19 mouse cellular contexts compared by ENCODE assay signal in genomic region chr15:69161036-69161435, GRCm38 (mm10).
DNase-seq lines count a peak whose midpoint lies in the region; ATAC-seq and TF ChIP-seq lines count a peak whose summit lies in the region.
"Had no signal": no experiment of that assay in that cellular context is flagged by ENCODE, and none has a peak within 500 bp of the region (broad histone marks: within the 10 kb centered on the region; RNA-seq: fewer than 3 reads in every experiment).

No protein-coding gene starts in this region.

- H3K4me1 ChIP-seq in kidney, adult 2 months (ENCODE audit: control insufficient read depth, insufficient read depth, low read length), result no peaks in the 10 kb centered on the region
- H3K4me1 ChIP-seq in kidney, embryonic 16.5 days (ENCODE audit: insufficient read depth, low read length), result no peaks in the 10 kb centered on the region
- H3K4me1 ChIP-seq: embryonic facial prominence, embryonic 13.5 days; embryonic facial prominence, embryonic 15.5 days; forebrain, embryonic 10.5 days; forebrain, embryonic 12.5 days had no signal

- peak; percentile 27 to 52 for DNase-seq in cerebellum, postnatal 10 days
- DNase-seq in cerebellum, adult 11 months, result no peak
- peak; percentile 14 to 30 for DNase-seq in cerebellum, postnatal 25 days
- DNase-seq in cerebellum, adult 11-12 months, result no peak
- peak; percentile 12 for DNase-seq in kidney, adult 2 months
- DNase-seq in left cerebral cortex, postnatal 4 days, result peak; percentile 8
- no peak for DNase-seq in left cerebral cortex, adult 2 months (ENCODE audit: extremely low spot score in 1 of 2, low spot score in 2 of 2)
- DNase-seq: adrenal gland, adult 2 months; adrenal gland, postnatal 10 days; adrenal gland, postnatal 25 days; embryo, embryonic 11 days had no signal

- no peak for TF ChIP-seq CTCF in kidney, adult 2 months (conservative IDR thresholded peaks at IDR 0.05; ENCODE audit: insufficient read depth, insufficient read length, low read depth, low read length)
- TF ChIP-seq CTCF in left cerebral cortex, adult 2 months (IDR thresholded peaks at IDR 0.05), result no peak

- no peak for TF ChIP-seq POLR2A in kidney, adult 2 months (IDR thresholded peaks at IDR 0.05; ENCODE audit: low read depth, low read length)

- H3K4me2 ChIP-seq in kidney, embryonic 16.5 days (replicated peaks; ENCODE audit: low read depth, low read length), result no peak overlapping the region
- H3K4me2 ChIP-seq: embryonic facial prominence, embryonic 13.5 days; embryonic facial prominence, embryonic 15.5 days; forebrain, embryonic 12.5 days had no signal

- no peak overlapping the region for H3K27ac ChIP-seq in kidney, adult 2 months (ENCODE audit: insufficient read depth, low read depth, low read length)
- no peak overlapping the region for H3K27ac ChIP-seq in kidney, embryonic 16.5 days (ENCODE audit: low read length)
- H3K27ac ChIP-seq in left cerebral cortex, adult 2 months, result no peak overlapping the region
- H3K27ac ChIP-seq: embryonic facial prominence, embryonic 13.5 days; embryonic facial prominence, embryonic 15.5 days; forebrain, embryonic 10.5 days; forebrain, embryonic 12.5 days had no signal

- WGBS in kidney, adult 2 months, result 66% methylated on average over 5 of the region's 5 CpGs
- WGBS in kidney, embryonic 16.5 days, result 77% methylated on average over 5 of the region's 5 CpGs

- no peaks in the 10 kb centered on the region for H3K36me3 ChIP-seq in kidney, adult 2 months (ENCODE audit: control insufficient read depth, insufficient read depth, low read length)
- H3K36me3 ChIP-seq in kidney, embryonic 16.5 days (ENCODE audit: insufficient read depth, low read length), result no peaks in the 10 kb centered on the region
- H3K36me3 ChIP-seq: embryonic facial prominence, embryonic 13.5 days; embryonic facial prominence, embryonic 15.5 days; forebrain, embryonic 10.5 days; forebrain, embryonic 12.5 days had no signal

- no peak overlapping the region for H3K4me3 ChIP-seq in kidney, adult 2 months (ENCODE audit: insufficient read depth, low read depth, low read length)
- no peak overlapping the region for H3K4me3 ChIP-seq in kidney, embryonic 16.5 days (ENCODE audit: low read length)
- no peak overlapping the region for H3K4me3 ChIP-seq in left cerebral cortex, adult 2 months
- H3K4me3 ChIP-seq: embryonic facial prominence, embryonic 13.5 days; embryonic facial prominence, embryonic 15.5 days; erythroblast, embryonic 14.5 days; forebrain, embryonic 10.5 days; forebrain, embryonic 12.5 days had no signal

- no peaks in the 10 kb centered on the region for H3K27me3 ChIP-seq in kidney, adult 2 months (replicated peaks; ENCODE audit: control insufficient read depth, insufficient read depth, low read length)
- H3K27me3 ChIP-seq in kidney, embryonic 16.5 days (ENCODE audit: insufficient read depth, low read length), result no peaks in the 10 kb centered on the region
- H3K27me3 ChIP-seq: embryonic facial prominence, embryonic 13.5 days; embryonic facial prominence, embryonic 15.5 days; forebrain, embryonic 12.5 days had no signal

- H3K9me3 ChIP-seq in kidney, embryonic 16.5 days (ENCODE audit: low read length), result no peaks in the 10 kb centered on the region
- H3K9me3 ChIP-seq: embryonic facial prominence, embryonic 13.5 days; embryonic facial prominence, embryonic 15.5 days; forebrain, embryonic 10.5 days; forebrain, embryonic 12.5 days had no signal

- no peak overlapping the region for H3K9ac ChIP-seq in kidney, embryonic 16.5 days (replicated peaks; ENCODE audit: low read length)
- H3K9ac ChIP-seq: embryonic facial prominence, embryonic 13.5 days; embryonic facial prominence, embryonic 15.5 days; forebrain, embryonic 12.5 days had no signal

- no peak for ATAC-seq in kidney, embryonic 16.5 days (ENCODE audit: low FRiP score, low TSS enrichment)
- ATAC-seq: forebrain, embryonic 14.5 days; forebrain, embryonic 16.5 days had no signal

- intact Hi-C loops in left cerebral cortex, postnatal 4 days (cut with DNase I), result no loop called here
- intact Hi-C loops in left cerebral cortex, adult 2 months (cut with DNase I), result no loop called here

Comparison
In these comparisons a context has a peak if more than half of its experiments do, and no peak if none do; other contexts are left out.
1. DNase-seq: peak in cerebellum, postnatal 10 days (2 of 2), cerebellum, postnatal 25 days (2 of 2), kidney, adult 2 months (single experiment) and left cerebral cortex, postnatal 4 days (single experiment); none in cerebellum, adult 11 months (single experiment), cerebellum, adult 11-12 months (single experiment) and left cerebral cortex, adult 2 months (0 of 2).